Mouse (Mus musculus) neural tube, embryonic 14.5 days (tissue): Measurements from ENCODE around the gene Serpina1a. TPM values are rescaled to one million over a fixed set of nuclear protein-coding genes. Genes with fewer than 3 reads are reported as not detected.
"Not testable (repeated sequence)": the region's sequence is repeated elsewhere in the genome, so short reads cannot be mapped to it uniquely, and the experiment has no call there.

ENCODE experiments used
- ATAC-seq: fragments of 200-750 bp; cut with Nextera tagmentation; 2 replicates; pipeline ENCODE4 v1.8.0; 2017; ENCODE audit warnings: low read depth, mild to moderate bottlenecking, moderate TSS enrichment, moderate library complexity
- H3K27ac ChIP-seq: fragments of 300-500 bp; sonication (generic); 2 replicates; pipeline ENCODE4 v1.5.1; 2014; ENCODE audit warnings: low read depth, mild to moderate bottlenecking, control low read depth, low read length, moderate library complexity, mixed read lengths
- H3K27me3 ChIP-seq: fragments of 300-500 bp; sonication (generic); 2 replicates; pipeline ENCODE4 v1.6.1; 2014; ENCODE audit warnings: low read length; ENCODE audit not compliant: control insufficient read depth, insufficient read depth
- H3K36me3 ChIP-seq: fragments of 300-500 bp; sonication (generic); 2 replicates; pipeline ENCODE4 v1.6.1; 2014; ENCODE audit warnings: low read length, mixed read lengths; ENCODE audit not compliant: control insufficient read depth, insufficient read depth
- H3K4me1 ChIP-seq: fragments of 300-500 bp; sonication (generic); 2 replicates; pipeline ENCODE4 v1.6.1; 2014; ENCODE audit warnings: low read length; ENCODE audit not compliant: control insufficient read depth, insufficient read depth
- H3K4me2 ChIP-seq: fragments of 300-500 bp; sonication (generic); 2 replicates; pipeline ENCODE4 v1.6.1; 2014; ENCODE audit warnings: mild to moderate bottlenecking, low read depth, low read length, control low read depth
- H3K4me3 ChIP-seq: fragments of 300-500 bp; sonication (generic); 2 replicates; pipeline ENCODE4 v1.5.1; 2014; ENCODE audit warnings: low read depth, low read length, control low read depth, mixed read lengths
- H3K9ac ChIP-seq: fragments of 300-500 bp; sonication (generic); replicated peaks from 2 replicates; pipeline ENCODE4 v1.6.1; 2014; ENCODE audit warnings: low read depth, mild to moderate bottlenecking, control low read depth, low read length, mixed read lengths
- H3K9me3 ChIP-seq: fragments of 300-500 bp; sonication (generic); 2 replicates; pipeline ENCODE4 v1.6.1; 2016; ENCODE audit warnings: low read length; ENCODE audit not compliant: control insufficient read depth
- WGBS: fragments of 180-500 bp; shearing (Covaris S2); extraction: QIAGEN DNeasy Blood & Tissue Kit; methylation state at CpG from one replicate; pipeline ENCODE4 v1.1.7; 2014; 5-methylcytosine and 5-hydroxymethylcytosine counted together
- polyA plus RNA-seq: library from polyadenylated mRNA; unstranded; fragments of >200 nt; fragmentation: Nextera tagmentation; extraction: Ambion mirVana; gene quantifications from 2 replicates; pipeline ENCODE4 v1.2.1, GENCODE M21; 2014

The Serpina1a gene
- polyA plus RNA-seq, 1 experiment from 2014 or later = 0.42 TPM

- H3K4me1 ChIP-seq, ATAC-seq, H3K27ac ChIP-seq, H3K4me2 ChIP-seq, H3K9ac ChIP-seq, H3K27me3 ChIP-seq, H3K36me3 ChIP-seq, H3K4me3 ChIP-seq, H3K9me3 ChIP-seq: not testable (repeated sequence)
- 91% methylated on average over 2 of the region's 2 CpGs for WGBS
Observed at GRCm38 (mm10) chr12:103853032-103853431, 10.3 kb downstream of the Serpina1a start.

GRCm38 (mm10) chr12:103830273-103830672 lies 33.1 kb downstream of the Serpina1a start, which contains the start of gene Serpina1b:
TSS of gene Serpina1b (minus strand) at chr12:103830373.
- not testable (repeated sequence) for H3K9me3 ChIP-seq, H3K4me1 ChIP-seq, H3K4me3 ChIP-seq, H3K36me3 ChIP-seq, ATAC-seq, H3K9ac ChIP-seq, H3K27me3 ChIP-seq, H3K27ac ChIP-seq, H3K4me2 ChIP-seq
- 84% methylated on average over 4 of the region's 4 CpGs for WGBS

- H3K4me3 ChIP-seq, H3K4me2 ChIP-seq, H3K9me3 ChIP-seq, H3K36me3 ChIP-seq, ATAC-seq, H3K27me3 ChIP-seq, H3K9ac ChIP-seq, H3K4me1 ChIP-seq, H3K27ac ChIP-seq: not testable (repeated sequence)
- WGBS = 85% methylated on average over 6 of the region's 6 CpGs
Observed at GRCm38 (mm10) chr12:103827661-103828372, 35.5 kb downstream of the Serpina1a start.

- H3K36me3 ChIP-seq, H3K4me3 ChIP-seq, H3K4me1 ChIP-seq, H3K27ac ChIP-seq, H3K9me3 ChIP-seq, ATAC-seq, H3K27me3 ChIP-seq, H3K4me2 ChIP-seq, H3K9ac ChIP-seq: not testable (repeated sequence)
- 85% methylated on average over 4 of the region's 5 CpGs for WGBS
Observed at GRCm38 (mm10) chr12:103823826-103824225, 39.5 kb downstream of the Serpina1a start.

Other genes with a start within 250 kb of the Serpina1a start
- gene Serpina10, start 232.1 kb downstream of the Serpina1a start, polyA plus RNA-seq = 0.18 TPM in 1 of 2 replicates, not detected in the other
- 0.79 and 1.1 TPM in 2 replicates for gene Serpina6, start 206.3 kb downstream of the Serpina1a start, polyA plus RNA-seq
- gene Serpina16, start 187.4 kb downstream of the Serpina1a start, polyA plus RNA-seq = not detected in 2 replicates
- not detected in 2 replicates for gene Serpina1f, start 168.0 kb downstream of the Serpina1a start, polyA plus RNA-seq
- not detected in 2 replicates for gene Serpina1d, start 90.0 kb downstream of the Serpina1a start, polyA plus RNA-seq
- 0.50 and 0.67 TPM in 2 replicates for gene Serpina1b, start 33.2 kb downstream of the Serpina1a start, polyA plus RNA-seq
- gene Serpina1c, start 41.3 kb upstream of the Serpina1a start, polyA plus RNA-seq = 0.28 TPM in 1 of 2 replicates, not detected in the other
- not detected in 2 replicates for gene Serpina1e, start 95.4 kb upstream of the Serpina1a start, polyA plus RNA-seq
- not detected in 2 replicates for gene Serpina11, start 126.4 kb upstream of the Serpina1a start, polyA plus RNA-seq
- gene Serpina9, start 150.2 kb upstream of the Serpina1a start, polyA plus RNA-seq = not detected in 2 replicates
- not detected in 2 replicates for gene Serpina12, start 180.9 kb upstream of the Serpina1a start, polyA plus RNA-seq
- gene Serpina5, start 237.6 kb upstream of the Serpina1a start, polyA plus RNA-seq = not detected in 2 replicates
- not detected in 2 replicates for gene Serpina3a, start 249.2 kb upstream of the Serpina1a start, polyA plus RNA-seq